Mouse (Mus musculus): ENCODE results near the gene Dlx2. TPM values are rescaled to one million over a fixed set of nuclear protein-coding genes. Genes with fewer than 3 reads are reported as not detected.

Gene Dlx2
- polyA plus RNA-seq, 1 experiment from 2014 or later, result 67.5 TPM

DNA sequence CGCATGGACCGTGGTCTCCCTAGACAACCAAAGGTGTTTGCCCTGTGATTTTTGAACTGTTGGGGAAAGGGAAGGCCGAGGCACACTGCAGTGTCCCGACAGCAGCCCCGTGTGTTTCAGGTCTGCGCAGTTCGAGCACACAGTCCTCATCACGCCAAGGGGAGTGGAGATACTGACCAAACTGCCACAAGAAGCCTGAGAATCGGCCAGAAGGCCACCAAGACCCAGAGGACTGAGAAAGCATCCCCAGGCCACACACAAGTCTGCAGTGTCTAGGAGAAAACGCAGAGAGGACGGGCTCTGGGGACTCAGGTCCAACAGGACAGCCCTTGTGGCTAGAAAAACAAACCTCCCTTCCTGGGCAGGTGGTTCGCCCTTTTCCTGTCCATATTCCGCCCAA is 21.8 kb downstream of the Dlx2 start:
- peak overlapping the region; percentile 31; the same call in 1 of the 2 replicates for H3K9ac ChIP-seq (replicated peaks)
- H3K9me3 ChIP-seq, result no peaks in the 10 kb centered on the region
- H3K27me3 ChIP-seq, result peaks cover 65% of the 10 kb centered on the region
- peak overlapping the region; percentile 77 for H3K27ac ChIP-seq (replicated peaks)
- peak overlapping the region; percentile 55 for H3K4me3 ChIP-seq
- peak overlapping the region; percentile 81 for H3K4me2 ChIP-seq (replicated peaks)
- 24% methylated on average over 13 of the region's 13 CpGs for WGBS
- no peak for ATAC-seq (replicated peaks)
- peaks cover 30% of the 10 kb centered on the region for H3K4me1 ChIP-seq
- H3K36me3 ChIP-seq, result no peaks in the 10 kb centered on the region

DNA sequence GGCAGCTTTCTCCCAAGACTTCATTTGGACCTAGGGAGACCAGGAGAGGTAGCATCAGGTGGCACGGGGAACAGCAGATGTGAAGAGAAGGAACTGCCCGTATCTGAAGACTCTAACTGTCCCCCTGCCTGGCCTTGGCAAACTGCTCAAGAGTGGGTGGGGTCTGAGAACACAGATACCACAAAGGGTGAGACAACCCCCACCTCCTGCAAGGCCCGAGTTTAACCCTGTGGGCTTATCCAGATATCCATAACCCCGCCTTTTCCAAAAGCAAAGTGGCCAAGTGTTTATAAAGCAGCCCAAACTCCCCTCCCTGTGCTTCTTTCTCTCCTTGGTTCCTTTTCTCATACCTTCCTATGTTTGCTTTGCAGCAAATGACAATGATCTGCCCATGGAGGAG is 23.1 kb downstream of the Dlx2 start:
- no peak overlapping the region for H3K9ac ChIP-seq (replicated peaks)
- H3K27ac ChIP-seq (replicated peaks), result 0 out of 2 replicates have a peak overlapping the region, but pooled peaks have one; percentile 31
- 0 out of 2 replicates have a peak overlapping the region, but pooled peaks have one; percentile 7 for H3K4me3 ChIP-seq
- peak overlapping the region; percentile 20 for H3K4me2 ChIP-seq (replicated peaks)
- H3K4me1 ChIP-seq, result peaks cover 23% of the 10 kb centered on the region
- WGBS, result 50% methylated on average over 4 of the region's 4 CpGs
- H3K36me3 ChIP-seq, result no peaks in the 10 kb centered on the region
- H3K9me3 ChIP-seq, result no peaks in the 10 kb centered on the region
- no peak for ATAC-seq (replicated peaks)
- peaks cover 52% of the 10 kb centered on the region for H3K27me3 ChIP-seq

DNA sequence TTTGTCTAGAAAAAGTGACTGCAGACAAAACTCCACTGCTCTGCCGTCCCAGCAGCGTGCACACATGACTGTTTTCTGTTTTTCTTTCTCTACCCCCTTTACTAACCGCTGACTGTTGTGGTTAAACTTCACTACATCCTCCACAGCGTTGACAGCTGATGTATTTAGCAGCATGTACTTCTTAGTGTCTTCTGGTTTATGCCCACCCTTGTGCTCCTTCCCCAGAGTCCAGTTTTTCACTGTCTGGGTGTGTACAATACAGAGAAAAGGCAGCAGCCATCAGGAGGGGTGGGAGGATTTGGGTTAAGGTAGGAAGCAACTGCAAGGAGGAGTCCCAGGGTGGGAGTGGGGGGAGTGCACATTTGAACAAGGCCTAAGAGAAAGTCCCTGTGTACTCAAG is 23.7 kb downstream of the Dlx2 start:
- Histone ChIP-seq H3K27ac (replicated peaks) (0 out of 2 replicates have a peak overlapping the region, but pooled peaks have one; percentile 31), H3K4me3 (no peak overlapping the region), H3K27me3 (peaks cover 52% of the 10 kb centered on the region), H3K4me2 (replicated peaks) (no peak overlapping the region), H3K9me3 (no peaks in the 10 kb centered on the region), H3K36me3 (no peaks in the 10 kb centered on the region), H3K4me1 (peaks cover 24% of the 10 kb centered on the region), H3K9ac (replicated peaks) (no peak overlapping the region)
- ATAC-seq (replicated peaks), result no peak
- WGBS, result 77% methylated on average over 4 of the region's 4 CpGs

DNA sequence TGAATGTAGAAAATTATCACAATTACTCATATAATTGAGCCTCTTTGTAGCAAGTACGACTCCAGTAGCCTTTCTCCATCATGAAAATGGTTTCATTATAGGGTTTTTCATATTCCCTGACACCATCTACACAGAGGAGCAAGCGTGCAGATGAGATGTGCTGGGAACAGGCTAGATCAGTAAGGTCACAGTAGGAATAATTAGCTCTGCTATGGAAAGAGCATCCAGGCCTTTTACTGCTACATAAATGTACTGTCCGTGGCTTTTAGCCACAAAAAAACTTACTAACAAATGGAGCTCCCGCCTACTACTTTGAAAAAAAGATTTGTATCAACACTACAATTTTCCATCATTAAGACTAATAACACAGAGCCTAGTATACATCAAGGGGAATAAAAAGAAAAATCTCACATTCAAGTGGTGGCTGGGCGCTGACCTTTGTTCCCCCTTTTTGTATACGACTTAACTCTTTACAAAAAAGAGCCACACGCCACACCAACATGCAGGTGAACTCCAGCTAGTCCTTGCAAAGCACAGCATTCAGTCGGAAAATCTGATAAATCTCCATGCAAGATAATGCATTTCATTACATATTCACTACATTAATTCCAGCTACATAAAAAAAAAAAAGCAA is 29.0 kb downstream of the Dlx2 start:
- WGBS, result 23% methylated on average over 8 of the region's 8 CpGs
- Histone ChIP-seq H3K4me1 (peaks cover 37% of the 10 kb centered on the region), H3K4me2 (replicated peaks) (0 out of 2 replicates have a peak overlapping the region, but pooled peaks have one; percentile 0)

DNA sequence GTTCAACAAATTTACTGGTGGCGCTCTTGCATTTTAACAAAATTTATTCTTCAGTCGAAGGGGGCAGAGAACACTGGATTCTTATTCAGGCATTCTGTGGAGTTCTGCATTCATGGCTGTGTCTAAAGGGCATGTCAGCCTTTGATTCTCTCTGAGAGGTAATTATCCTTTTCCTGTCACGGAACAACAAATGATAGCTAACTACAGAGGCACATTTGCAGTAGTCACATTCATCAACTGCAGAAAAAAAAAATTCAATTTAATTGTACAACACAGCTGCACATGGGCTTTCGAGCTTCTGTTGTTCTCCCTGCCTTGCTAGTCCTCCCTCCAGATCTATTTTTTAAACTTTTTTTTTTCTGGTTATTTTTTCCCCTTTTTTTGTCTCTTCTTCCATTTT is 29.6 kb downstream of the Dlx2 start:
- H3K4me3 ChIP-seq, result no peak overlapping the region
- peak; percentile 84 for ATAC-seq (replicated peaks)
- H3K27ac ChIP-seq (replicated peaks), result peak overlapping the region; percentile 85
- no peak overlapping the region for H3K4me2 ChIP-seq (replicated peaks)
- WGBS, result 8% methylated on average over 4 of the region's 4 CpGs
- H3K9ac ChIP-seq (replicated peaks), result no peak overlapping the region
- H3K4me1 ChIP-seq, result peaks cover 40% of the 10 kb centered on the region
- H3K27me3 ChIP-seq, result peaks cover 8% of the 10 kb centered on the region; the same call in 1 of the 2 replicates
- H3K9me3 ChIP-seq, result no peaks in the 10 kb centered on the region
- no peaks in the 10 kb centered on the region for H3K36me3 ChIP-seq

More for the DNA sequence above, 29.0 kb downstream of the Dlx2 start:
- H3K27ac ChIP-seq (replicated peaks), result peak overlapping the region; percentile 85
- H3K4me3 ChIP-seq, result no peak overlapping the region
- no peak overlapping the region for H3K9ac ChIP-seq (replicated peaks)
- peaks cover 9% of the 10 kb centered on the region; the same call in 1 of the 2 replicates for H3K27me3 ChIP-seq
- ATAC-seq (replicated peaks), result peak; percentile 92
- H3K36me3 ChIP-seq, result no peaks in the 10 kb centered on the region
- H3K9me3 ChIP-seq, result no peaks in the 10 kb centered on the region

DNA sequence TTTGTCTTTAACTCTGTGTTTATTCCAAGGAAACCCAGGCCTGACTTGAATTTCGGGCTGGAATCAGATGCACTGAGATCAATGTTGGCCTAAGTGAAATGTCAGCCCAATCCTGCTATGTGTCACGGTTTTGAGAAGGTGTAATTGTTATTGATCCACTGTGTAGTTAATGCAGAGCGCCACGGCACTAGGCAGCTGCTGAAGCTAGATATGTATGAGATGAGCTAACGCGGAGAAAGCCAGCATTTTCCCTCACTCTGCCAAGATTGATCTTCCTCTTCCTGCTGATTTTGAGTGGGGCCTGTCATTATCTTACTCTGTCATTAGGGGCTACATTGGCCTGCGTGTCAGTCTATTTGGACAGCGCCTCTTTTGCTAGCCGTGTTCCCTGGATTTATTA is 34.2 kb downstream of the Dlx2 start:
- peak overlapping the region; percentile 66 for H3K27ac ChIP-seq (replicated peaks)
- no peak overlapping the region for H3K9ac ChIP-seq (replicated peaks)

DNA sequence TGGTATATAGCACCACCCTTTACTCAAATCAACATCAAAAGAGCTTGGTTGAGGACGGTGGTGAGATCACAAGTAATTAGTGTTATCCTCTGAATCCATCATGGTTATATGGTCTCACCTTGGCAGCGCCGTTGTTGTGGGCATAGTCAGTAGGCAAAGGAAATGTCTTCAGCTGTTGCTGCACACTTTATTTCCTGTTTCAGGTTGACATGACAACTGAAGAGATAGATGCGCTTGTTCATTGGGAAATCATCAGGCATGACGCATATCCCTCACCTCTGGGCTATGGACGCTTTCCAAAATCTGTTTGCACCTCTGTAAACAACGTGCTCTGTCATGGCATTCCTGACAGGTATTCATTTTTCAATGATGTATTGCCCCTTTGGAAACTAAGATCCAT is 35.3 kb downstream of the Dlx2 start:
- H3K4me3 ChIP-seq, result no peak overlapping the region
- no peaks in the 10 kb centered on the region for H3K36me3 ChIP-seq
- no peak overlapping the region for H3K9ac ChIP-seq (replicated peaks)
- no peak overlapping the region for H3K27ac ChIP-seq (replicated peaks)
- H3K9me3 ChIP-seq, result no peaks in the 10 kb centered on the region
- peaks cover 17% of the 10 kb centered on the region for H3K4me1 ChIP-seq
- WGBS, result 92% methylated on average over 7 of the region's 7 CpGs
- no peak for ATAC-seq (replicated peaks)
- H3K27me3 ChIP-seq, result no peaks in the 10 kb centered on the region
- H3K4me2 ChIP-seq (replicated peaks), result no peak overlapping the region

More for the DNA sequence above, 34.2 kb downstream of the Dlx2 start:
- H3K4me2 ChIP-seq (replicated peaks), result no peak overlapping the region
- no peaks in the 10 kb centered on the region for H3K36me3 ChIP-seq
- ATAC-seq (replicated peaks), result peak; percentile 49; the same call in 1 of the 2 replicates
- peaks cover 25% of the 10 kb centered on the region for H3K4me1 ChIP-seq
- WGBS, result 55% methylated on average over 9 of the region's 9 CpGs
- H3K4me3 ChIP-seq, result no peak overlapping the region
- H3K9me3 ChIP-seq, result no peaks in the 10 kb centered on the region
- H3K27me3 ChIP-seq, result no peaks in the 10 kb centered on the region

DNA sequence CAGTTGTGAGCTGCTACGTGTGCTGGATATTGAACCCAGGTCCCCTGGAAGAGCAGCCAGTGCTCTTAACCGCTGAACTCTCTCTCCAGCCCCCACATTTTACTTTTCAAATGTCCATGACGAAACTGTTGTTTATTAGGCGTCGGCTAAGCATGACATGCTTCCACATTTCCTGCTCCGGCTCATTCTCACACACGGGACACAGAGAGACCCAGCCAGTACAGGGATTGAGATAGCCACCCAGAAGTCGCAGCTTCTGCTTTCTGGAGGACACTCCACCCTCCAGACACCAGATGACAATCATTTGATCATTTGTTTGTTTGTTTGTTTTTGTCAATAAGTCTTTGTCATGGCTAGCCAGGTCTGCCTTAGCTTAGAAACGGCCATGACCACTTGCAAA is 41.7 kb downstream of the Dlx2 start:
- H3K4me3 ChIP-seq, result no peak overlapping the region
- H3K27me3 ChIP-seq, result no peaks in the 10 kb centered on the region
- peaks cover under 1% of the 10 kb centered on the region; the same call in 1 of the 2 replicates for H3K4me1 ChIP-seq
- no peak overlapping the region for H3K9ac ChIP-seq (replicated peaks)
- WGBS, result 87% methylated on average over 9 of the region's 9 CpGs
- no peaks in the 10 kb centered on the region for H3K36me3 ChIP-seq
- no peak for ATAC-seq (replicated peaks)
- no peak overlapping the region for H3K27ac ChIP-seq (replicated peaks)
- no peaks in the 10 kb centered on the region for H3K9me3 ChIP-seq
- no peak overlapping the region for H3K4me2 ChIP-seq (replicated peaks)

DNA sequence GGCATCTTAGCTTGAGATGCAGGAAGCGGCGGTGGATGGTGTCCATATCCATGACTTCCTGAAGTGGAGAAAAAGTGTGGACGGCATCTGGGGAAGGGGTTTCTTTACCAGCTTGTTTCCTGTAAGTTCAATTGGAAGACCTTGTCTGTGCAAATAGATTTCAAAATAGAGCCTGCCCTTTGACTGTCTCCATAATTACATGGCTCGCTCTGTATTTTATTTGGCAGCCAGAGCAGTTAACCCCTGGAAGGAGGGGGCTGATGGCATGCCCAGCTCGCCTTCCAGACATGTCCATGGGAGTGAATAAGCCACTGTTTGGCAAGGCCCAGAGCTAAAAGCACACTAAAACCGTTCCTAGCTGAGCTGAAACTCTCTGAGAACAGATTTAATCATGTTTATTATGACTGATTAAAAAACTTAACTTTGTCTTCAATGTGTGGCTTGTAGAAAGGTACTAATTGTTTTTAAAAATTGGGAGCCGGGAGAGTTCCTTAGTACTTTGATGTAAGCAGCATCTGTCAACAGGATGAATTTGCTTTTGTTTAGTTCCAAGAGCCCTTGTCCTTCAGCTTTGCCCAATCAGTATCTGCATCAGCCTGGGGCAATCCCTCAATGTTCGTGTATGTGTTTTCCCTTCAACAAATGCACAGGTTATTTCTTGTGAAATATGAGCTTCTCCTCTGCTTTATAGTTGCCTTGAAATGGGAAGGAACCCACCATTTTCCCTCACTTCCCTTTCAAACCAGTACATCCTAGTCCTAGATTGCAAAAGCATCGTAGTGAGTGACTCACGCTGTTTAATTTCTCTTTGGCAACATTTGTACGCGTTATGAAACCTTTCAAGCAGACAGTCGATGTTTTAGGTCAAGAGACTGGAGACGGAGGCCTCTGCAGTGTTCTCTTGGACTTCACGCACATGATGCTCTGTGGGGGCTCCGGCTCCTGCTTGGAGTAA is 47.0 kb downstream of the Dlx2 start:
- H3K4me1 ChIP-seq, result peaks cover 16% of the 10 kb centered on the region
- no peaks in the 10 kb centered on the region for H3K27me3 ChIP-seq
- no peak overlapping the region for H3K4me2 ChIP-seq (replicated peaks)
- no peaks in the 10 kb centered on the region for H3K9me3 ChIP-seq
- no peak overlapping the region for H3K9ac ChIP-seq (replicated peaks)
- ATAC-seq (replicated peaks), result no peak
- peak overlapping the region; percentile 20 for H3K27ac ChIP-seq (replicated peaks)
- H3K4me3 ChIP-seq, result no peak overlapping the region
- H3K36me3 ChIP-seq, result no peaks in the 10 kb centered on the region
- WGBS, result 45% methylated on average over 16 of the region's 16 CpGs

DNA sequence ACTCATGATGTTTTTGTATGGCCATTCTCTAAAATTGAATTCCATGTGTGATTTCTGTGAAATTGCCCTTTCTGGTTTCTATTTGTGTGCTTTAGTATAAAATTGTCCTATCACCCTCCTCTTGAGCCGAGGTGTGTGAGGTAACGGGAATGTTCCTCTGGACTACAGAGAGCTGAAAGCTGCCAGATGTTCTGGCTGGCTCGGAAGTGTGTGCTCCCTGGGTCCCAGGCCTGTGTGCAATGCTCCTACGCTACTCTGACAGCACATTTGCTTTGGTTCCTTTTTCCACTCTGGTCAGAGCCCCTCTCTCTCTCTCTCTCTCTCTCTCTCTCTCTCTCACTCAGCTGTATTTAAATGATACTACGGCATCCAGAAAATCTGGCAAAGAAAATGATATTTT is 49.4 kb downstream of the Dlx2 start:
- 56% methylated on average over 5 of the region's 5 CpGs for WGBS
- no peak overlapping the region; the same call in 1 of the 2 replicates for H3K27ac ChIP-seq (replicated peaks)
- ATAC-seq (replicated peaks), result no peak
- no peak overlapping the region for H3K4me3 ChIP-seq
- no peak overlapping the region for H3K4me2 ChIP-seq (replicated peaks)
- H3K9ac ChIP-seq (replicated peaks), result no peak overlapping the region
- no peaks in the 10 kb centered on the region for H3K27me3 ChIP-seq
- H3K9me3 ChIP-seq, result no peaks in the 10 kb centered on the region
- H3K4me1 ChIP-seq, result peaks cover 18% of the 10 kb centered on the region
- H3K36me3 ChIP-seq, result no peaks in the 10 kb centered on the region

DNA sequence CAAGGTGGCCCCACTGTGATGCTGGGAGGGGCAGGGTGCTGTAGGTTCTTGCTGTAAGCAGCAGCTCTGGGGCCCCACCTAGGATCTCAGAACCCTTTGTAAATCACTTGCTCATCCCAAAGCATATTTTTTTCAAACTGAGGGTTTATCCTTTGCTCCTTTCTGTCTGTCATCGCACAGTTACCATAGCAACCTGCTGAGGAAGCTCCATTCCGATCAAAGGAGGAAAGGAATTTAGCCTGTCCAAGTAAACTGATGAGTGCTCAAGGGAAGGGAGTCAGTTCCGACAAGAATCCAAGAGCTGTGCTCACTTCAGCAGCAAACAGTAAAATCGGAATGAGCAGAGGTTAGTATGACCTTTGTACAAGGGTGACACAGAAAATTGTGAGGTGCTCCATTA is 51.6 kb downstream of the Dlx2 start:
- no peak overlapping the region for H3K27ac ChIP-seq (replicated peaks)
- ATAC-seq (replicated peaks), result no peak
- H3K27me3 ChIP-seq, result no peaks in the 10 kb centered on the region
- H3K4me2 ChIP-seq (replicated peaks), result no peak overlapping the region
- H3K9me3 ChIP-seq, result no peaks in the 10 kb centered on the region
- peaks cover 18% of the 10 kb centered on the region for H3K4me1 ChIP-seq
- WGBS, result 39% methylated on average over 4 of the region's 4 CpGs
- H3K4me3 ChIP-seq, result no peak overlapping the region
- H3K9ac ChIP-seq (replicated peaks), result no peak overlapping the region
- H3K36me3 ChIP-seq, result no peaks in the 10 kb centered on the region

DNA sequence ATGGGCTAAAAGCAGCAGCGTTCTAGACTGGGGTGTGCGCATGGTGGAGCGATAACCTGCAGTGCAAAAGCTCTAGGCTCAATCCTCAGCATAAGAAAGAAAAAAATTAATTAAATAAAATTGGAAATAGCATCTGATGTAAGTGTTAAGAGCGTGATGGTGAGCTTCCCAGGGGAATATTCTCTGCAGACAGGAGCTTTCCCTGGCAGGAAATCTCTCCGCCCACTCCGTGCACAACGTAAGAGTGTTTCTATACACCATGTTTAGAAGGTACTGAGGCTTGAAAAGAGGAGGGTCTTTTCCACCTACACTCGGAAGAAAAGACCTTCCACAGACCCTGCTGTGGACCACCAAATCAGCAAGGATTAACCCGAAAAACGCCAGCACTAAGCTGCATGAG is 52.1 kb downstream of the Dlx2 start:
- no peak overlapping the region for H3K4me3 ChIP-seq
- no peak overlapping the region for H3K4me2 ChIP-seq (replicated peaks)
- H3K9ac ChIP-seq (replicated peaks), result no peak overlapping the region
- H3K36me3 ChIP-seq, result no peaks in the 10 kb centered on the region
- no peak overlapping the region for H3K27ac ChIP-seq (replicated peaks)
- WGBS, result 46% methylated on average over 10 of the region's 10 CpGs
- H3K4me1 ChIP-seq, result peaks cover 14% of the 10 kb centered on the region
- H3K27me3 ChIP-seq, result no peaks in the 10 kb centered on the region
- H3K9me3 ChIP-seq, result no peaks in the 10 kb centered on the region
- ATAC-seq (replicated peaks), result no peak
